Mouse (Mus musculus) left cerebral cortex, postnatal 10 days (tissue): ENCODE measurements around the gene Slc2a2. TPM values are rescaled to one million over a fixed set of nuclear protein-coding genes. Genes with fewer than 3 reads are reported as not detected.

ENCODE experiments used
- DNase-seq, 2 experiments: peaks; one replicate each; pipeline ENCODE4 v3.0.0; 2021 to 2022; ENCODE audit warnings: low spot score in 2 of 2, mixed read lengths in 1 of 2; ENCODE audit errors: extremely low spot score in 1 of 2
- intact Hi-C: fragments of 180-260 bp; cut with DNase I; formaldehyde crosslinking; loops from one replicate; pipeline ENCODE4 v1.15.1; 2025
- total RNA-seq, 2 experiments: library from RNA; stranded (reverse); gene quantifications; 2 replicates each; pipeline ENCODE4 v1.2.3; 2021

The Slc2a2 gene
- not detected for total RNA-seq

GRCm38 (mm10) chr3:28697797-28698196, at the start of gene Slc2a2:
Gene Slc2a2, plus strand, starts transcription at chr3:28697903.
- intact Hi-C loops: no loop called here
- DNase-seq: no peak

GRCm38 (mm10) chr3:28652574-28652973, 45.1 kb upstream of the Slc2a2 start:
- intact Hi-C loops: no loop called here
- DNase-seq: no peak

GRCm38 (mm10) chr3:28653043-28653442, 44.7 kb upstream of the Slc2a2 start:
- no peak for DNase-seq
- intact Hi-C loops: no loop called here

DNA sequence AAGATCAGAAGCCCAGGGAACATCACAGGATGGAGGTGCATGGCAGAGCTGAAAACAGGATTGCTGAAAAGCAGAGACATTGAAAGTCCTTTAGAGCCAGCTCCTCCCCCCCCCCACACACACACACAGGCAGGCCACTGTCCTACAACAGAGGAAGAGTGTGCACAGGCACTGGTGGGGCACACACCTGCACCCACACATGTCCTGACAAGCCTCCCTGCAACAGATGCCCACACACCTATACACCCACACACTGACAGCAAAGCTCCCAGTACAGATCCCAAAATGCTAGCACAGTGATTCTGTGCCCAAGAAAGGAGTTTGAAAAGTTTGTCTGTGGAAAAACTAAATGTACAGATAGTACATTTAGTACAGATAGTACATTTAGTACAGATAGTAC, 43.0 kb upstream of the Slc2a2 start:
- no peak for DNase-seq

DNA sequence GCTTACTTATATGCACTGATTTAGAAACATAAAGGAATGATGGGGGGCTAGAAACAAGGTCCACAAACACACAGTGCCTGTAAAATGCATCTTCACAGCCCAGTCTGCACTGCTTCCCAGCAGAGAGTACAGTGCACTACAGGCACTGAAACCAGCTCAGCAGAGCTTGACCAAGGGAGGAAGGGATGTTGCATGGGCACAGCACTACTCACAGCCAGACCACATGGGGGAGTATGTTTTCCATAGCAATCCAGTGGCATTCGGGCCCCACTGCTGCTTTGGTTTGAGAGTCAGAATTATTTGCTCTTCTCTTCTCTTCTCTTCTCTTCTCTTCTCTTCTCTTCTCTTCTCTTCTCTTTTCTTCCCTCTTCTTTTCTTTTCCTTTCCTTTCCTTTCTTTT, 39.4 kb upstream of the Slc2a2 start:
- intact Hi-C loops: no loop called here

More for the DNA sequence above, 43.0 kb upstream of the Slc2a2 start:
- intact Hi-C loops: no loop called here

DNA sequence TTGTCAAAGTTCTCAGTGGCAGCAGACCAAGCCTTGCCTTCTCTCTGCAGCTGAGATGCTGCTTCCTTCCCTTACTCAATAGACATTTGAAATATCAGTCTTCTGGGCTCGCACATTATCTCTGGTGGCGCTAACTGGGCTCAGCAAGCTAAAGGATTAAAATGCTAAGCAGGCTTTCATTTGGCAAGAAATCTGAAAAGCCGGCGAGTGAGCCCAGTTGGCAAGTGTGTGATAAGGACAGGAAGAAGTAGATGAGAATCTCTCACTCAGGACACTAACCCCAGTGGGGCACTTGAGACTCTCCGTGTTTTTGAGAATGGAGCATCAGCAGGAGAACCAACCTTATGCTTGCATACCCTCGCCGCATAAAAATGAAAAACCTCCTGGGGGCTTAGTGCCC, 16.9 kb upstream of the Slc2a2 start:
- intact Hi-C loops: no loop called here
- no peak for DNase-seq

More for the DNA sequence above, 39.4 kb upstream of the Slc2a2 start:
- no peak for DNase-seq

DNA sequence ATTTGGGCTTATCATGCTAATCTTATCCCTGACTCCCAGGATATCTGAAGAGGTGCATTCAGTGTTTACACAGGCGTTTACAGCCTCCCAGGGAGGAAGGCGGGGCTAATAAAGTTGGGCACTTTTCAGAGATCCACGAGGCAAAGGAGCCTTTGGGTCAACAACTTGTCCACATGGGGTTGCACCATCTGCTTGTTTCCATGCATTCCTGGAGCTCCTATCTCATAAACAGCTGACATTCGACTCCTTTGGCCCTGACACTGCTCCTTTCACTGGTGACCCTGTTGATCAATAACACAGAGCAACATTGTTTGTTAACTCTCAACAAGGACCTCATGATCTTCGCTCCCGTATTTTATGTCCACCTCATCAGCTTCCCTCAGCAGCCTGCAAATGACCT, 15.8 kb upstream of the Slc2a2 start:
- intact Hi-C loops: no loop called here
- DNase-seq: no peak

GRCm38 (mm10) chr3:28682411-28682810, 15.3 kb upstream of the Slc2a2 start:
- no peak for DNase-seq
- intact Hi-C loops: no loop called here

GRCm38 (mm10) chr3:28685510-28685909, 12.2 kb upstream of the Slc2a2 start:
- intact Hi-C loops: no loop called here
- no peak for DNase-seq

GRCm38 (mm10) chr3:28694811-28695210, 2.9 kb upstream of the Slc2a2 start:
- intact Hi-C loops: no loop called here
- DNase-seq: no peak

DNA sequence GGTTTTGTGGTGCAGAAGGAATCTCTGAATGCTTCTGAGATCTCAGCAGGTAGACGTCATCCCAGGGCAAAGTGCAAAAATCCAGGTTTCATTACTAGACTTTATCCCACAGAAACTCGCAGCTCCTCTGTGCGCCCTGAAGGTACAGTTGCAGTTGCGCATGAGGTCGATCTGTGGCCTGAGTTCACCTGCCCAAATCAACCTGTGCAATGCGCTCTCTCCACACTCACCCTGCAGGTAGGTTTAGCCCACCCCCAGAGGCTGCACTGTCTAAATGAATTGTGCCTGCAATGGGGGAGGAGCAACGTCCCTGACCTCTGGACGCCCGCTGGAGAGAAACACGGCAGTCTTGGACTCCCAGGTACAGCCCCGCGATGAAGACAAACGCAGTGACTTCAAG, 2.1 kb upstream of the Slc2a2 start:
- no peak for DNase-seq
- intact Hi-C loops: no loop called here

GRCm38 (mm10) chr3:28696162-28696561, 1.5 kb upstream of the Slc2a2 start:
- intact Hi-C loops: no loop called here
- no peak for DNase-seq

DNA sequence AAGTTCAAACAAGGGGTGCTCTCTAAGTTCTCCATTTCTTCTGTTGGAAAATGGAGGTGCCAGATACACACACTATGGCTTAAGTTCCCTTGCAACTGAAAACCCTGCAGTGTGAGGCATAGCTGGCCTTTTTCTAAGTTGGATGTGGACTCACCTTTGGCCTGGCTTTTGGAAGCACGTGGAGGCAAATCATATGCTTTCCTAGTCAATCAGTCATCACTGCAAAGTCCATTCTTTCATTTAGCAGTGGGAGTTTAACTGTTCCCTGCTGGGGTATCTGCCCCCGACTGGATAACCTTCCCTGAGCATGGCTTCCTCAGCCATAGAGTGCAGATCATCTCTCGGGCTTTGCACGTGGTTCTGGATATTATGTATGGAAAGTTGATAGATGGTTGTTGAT, 1.9 kb downstream of the Slc2a2 start:
- DNase-seq: no peak
- intact Hi-C loops: no loop called here

GRCm38 (mm10) chr3:28705522-28706137, 7.9 kb downstream of the Slc2a2 start:
- DNase-seq: no peak
- intact Hi-C loops: no loop called here

- intact Hi-C loops: no loop called here
Measured at GRCm38 (mm10) chr3:28706736-28707135, 9.0 kb downstream of the Slc2a2 start.

DNA sequence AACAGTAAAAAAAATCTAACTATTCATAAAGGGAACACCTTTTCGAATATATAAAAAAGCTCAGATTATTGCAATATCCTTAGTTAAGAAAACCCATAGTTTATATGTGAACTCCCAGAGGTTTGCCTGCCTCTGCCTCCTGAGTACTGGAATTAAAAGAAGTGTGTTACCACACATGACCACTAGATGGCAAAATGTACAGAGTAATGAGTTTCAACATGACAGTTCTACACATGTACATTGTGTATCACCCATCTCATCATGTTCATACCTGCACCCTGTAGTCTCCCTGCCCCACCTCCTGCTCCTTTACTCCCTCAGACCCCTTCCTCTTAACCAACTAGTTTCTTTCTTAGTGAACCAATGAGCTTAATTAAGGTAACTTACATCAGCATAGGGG, 12.0 kb downstream of the Slc2a2 start:
- intact Hi-C loops: no loop called here
- no peak for DNase-seq

More at GRCm38 (mm10) chr3:28706736-28707135, 9.0 kb downstream of the Slc2a2 start:
- DNase-seq: no peak

DNA sequence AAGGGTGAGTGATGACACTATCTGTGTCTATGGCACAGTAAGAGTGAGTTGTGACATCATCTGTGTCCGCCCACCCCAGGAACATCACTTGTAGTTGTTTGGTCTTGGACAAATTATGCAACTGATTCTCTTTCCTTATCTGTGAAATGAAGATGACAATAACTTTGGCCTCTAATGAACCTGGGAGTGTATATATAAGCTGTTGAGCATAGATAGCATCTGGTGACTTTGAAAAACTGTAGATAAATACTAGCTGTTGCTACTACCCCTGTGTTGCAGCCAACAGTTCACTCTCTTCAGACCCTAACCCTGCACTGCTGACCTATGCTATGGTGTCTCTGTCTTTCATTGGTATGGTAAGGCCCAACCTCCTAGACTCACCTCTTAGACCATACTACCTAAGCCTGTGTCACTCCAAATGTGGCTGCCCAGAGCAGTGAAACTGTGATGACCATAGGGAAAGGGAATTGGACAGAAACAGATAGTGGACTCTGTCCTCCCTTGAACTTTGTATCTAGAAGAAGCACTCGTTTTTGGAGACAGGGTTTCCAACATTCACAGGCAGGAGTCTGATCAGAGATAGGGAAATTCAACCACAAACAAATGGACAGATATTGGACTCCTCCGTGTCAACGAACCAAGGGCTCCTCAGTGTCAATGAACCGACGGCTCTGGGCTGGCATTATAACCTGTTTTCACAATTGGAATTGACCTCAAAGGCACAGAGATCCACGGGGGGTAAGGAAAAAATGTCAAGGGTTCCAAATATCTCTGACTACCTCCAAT, 16.4 kb downstream of the Slc2a2 start:
- intact Hi-C loops: no loop called here
- no peak for DNase-seq

DNA sequence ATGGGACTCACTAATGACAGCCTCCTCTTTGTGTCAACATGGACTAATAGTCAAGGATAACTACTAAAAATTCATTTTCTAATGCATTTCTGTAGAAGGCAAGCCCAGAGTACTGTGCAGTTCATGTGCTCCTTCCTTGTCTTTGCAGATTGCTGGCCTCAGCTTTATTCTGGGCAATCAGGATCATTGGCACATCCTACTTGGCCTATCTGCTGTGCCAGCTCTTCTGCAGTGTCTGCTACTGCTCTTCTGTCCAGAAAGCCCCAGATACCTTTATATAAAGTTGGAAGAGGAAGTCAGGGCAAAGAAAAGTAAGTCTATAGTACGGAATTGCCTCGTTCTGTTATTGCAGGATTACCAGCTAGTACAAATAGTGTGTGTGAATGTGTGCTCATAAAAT, 20.8 kb downstream of the Slc2a2 start:
- intact Hi-C loops: no loop called here
- no peak for DNase-seq

DNA sequence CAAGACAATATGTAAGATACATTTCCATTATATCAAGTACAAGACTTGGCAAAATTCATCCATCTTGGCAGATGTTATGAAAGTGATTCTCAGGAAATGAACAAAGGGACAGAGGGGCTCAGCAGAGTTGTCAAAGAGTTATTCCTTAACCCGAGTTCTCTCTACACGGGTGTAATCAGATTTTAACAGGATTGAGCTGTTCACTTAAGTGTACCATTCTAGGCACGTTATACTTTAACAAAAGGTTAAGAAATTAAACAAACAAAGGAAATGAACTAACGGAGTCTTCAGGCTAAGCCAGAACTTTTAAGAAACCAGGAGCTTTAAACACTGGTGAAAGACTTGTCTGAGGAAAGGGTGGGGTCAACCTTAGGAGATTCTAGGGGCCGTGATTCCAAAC, 23.5 kb downstream of the Slc2a2 start:
- intact Hi-C loops: no loop called here
- DNase-seq: no peak

DNA sequence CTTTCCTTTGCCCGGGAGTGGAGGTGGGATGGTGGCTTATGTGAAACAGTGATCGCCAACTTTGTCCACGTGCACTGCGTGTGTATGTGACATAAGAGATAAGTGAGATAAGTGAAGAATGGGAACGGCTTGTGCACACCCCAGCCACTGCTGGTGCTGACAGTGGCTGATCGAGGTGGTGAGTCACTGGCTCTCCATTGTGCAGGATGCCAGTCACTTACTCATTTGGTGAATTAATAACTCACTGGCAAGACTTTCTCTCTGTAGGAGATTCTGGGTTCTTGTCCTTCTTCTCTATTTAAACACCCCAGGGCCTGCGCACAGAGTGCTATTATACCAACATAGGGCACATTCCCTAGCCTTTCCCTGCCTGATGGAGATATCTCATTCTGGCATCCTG, 24.1 kb downstream of the Slc2a2 start:
- intact Hi-C loops: no loop called here

DNA sequence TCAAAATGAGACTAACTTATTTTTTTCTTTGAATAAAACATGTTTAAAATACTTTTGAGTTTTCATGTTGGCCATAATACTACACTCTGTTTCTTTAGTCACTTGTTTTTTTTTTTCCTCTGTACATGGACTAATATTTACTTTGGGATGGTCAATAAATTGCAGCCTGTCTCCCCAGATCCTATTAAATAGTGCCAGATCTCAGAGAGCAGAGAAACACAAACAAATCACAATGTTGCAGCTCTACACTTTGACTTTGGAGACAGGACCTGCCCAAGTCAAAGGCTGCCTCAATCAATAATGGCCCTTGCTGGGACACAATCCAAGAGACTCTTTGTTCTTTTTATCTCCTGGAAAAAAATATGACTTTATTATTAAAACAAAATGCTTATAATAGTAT, 24.8 kb downstream of the Slc2a2 start:
- no peak for DNase-seq
- intact Hi-C loops: no loop called here

More for the DNA sequence above, 24.1 kb downstream of the Slc2a2 start:
- DNase-seq: no peak
